Mouse (Mus musculus) embryonic stem cell, embryonic (primary cell): ENCODE results near the gene Drc7.

Experiments
- CTCF ChIA-PET, 4 experiments: fragments of 300-600 bp in 2 of 4; fragments of 350-600 bp in 2 of 4; sonication (Branson Sonifier 250); formaldehyde crosslinking; loops; one replicate each; lab custom pipeline; 2022; ENCODE audit warnings: inconsistent platforms in 2 of 4; lab: Charles Lee
- POLR2A ChIA-PET, 4 experiments: fragments of 300-600 bp in 2 of 4; fragments of 350-600 bp in 2 of 4; sonication (Branson Sonifier 250); formaldehyde crosslinking; loops; one replicate each; lab custom pipeline; 2022; ENCODE audit warnings: antibody characterized with exemption in 4 of 4, inconsistent platforms in 1 of 4; lab: Charles Lee

Gene Drc7

DNA sequence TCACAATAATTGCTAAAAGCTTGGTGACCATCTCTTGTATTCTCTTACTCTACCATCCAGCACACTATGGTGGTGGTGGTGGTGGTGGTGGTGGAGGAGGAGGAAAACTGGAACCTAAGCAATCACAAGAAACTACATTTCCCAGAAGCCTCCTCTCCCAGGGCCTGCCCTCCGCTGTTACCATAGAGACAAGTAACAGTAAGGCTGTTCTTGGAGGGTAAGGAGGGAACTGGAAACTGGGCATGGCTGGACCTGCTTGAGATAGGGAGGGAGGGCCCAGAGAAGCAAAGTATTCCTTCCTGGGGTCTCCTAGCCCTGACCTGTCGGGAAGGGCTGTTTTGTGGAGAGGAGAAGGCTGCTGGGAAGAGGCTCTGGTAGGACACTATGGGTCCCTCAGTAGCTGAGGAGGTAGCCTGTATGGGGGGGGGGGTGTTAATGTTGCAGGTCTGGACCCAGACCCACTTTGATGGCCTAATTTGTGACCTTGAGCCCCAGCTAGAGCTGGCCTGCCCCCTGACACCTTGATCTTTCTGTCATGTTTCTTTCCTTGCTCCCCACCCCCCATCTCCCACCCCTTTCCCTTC, at the start of gene Drc7:
Drc7 (plus strand) TSS at position 177 of the 584 bp plus-strand sequence.
- CTCF ChIA-PET, result interaction anchor here in 3 of 4 experiments (0.6 to 1.0 kb wide), 4 partner anchors 13 to 563 kb away, joined by 3 to 11 read pairs (median 5); no protein-coding TSS in a partner anchor
- POLR2A ChIA-PET, result interaction anchor here in 2 of 4 experiments (0.6 to 1.7 kb wide), 3 partner anchors 28 to 109 kb away, joined by 3 read pairs; no protein-coding TSS in a partner anchor

DNA sequence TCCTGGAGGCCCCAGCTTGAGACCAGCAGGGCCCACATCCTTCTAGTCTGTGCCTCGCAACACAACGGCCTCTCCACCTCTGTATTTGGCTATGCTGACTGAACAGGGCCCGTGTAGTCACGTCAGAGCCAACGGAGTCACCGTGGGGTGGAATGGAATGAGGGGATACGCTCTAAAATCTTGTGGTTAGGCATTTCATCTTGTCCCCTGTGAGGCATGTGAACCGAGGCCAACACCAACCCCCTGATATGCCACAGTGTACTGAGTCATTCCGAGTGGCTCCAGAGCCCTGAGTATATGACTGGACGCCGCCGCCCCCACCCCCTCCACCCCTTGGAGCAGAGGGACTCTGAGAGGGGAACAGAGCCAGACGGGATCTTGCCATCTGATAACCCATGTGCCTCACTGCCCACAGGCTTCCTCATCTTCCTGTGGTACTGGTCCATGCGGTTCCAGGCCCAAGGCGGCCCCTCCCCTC, 42.4 kb upstream of the Drc7 start:
- CTCF ChIA-PET, result interaction anchor here in 3 of 4 experiments (1.0 to 2.0 kb wide), 4 partner anchors 11 to 62 kb away, joined by 3 to 5 read pairs (median 4); no protein-coding TSS in a partner anchor

DNA sequence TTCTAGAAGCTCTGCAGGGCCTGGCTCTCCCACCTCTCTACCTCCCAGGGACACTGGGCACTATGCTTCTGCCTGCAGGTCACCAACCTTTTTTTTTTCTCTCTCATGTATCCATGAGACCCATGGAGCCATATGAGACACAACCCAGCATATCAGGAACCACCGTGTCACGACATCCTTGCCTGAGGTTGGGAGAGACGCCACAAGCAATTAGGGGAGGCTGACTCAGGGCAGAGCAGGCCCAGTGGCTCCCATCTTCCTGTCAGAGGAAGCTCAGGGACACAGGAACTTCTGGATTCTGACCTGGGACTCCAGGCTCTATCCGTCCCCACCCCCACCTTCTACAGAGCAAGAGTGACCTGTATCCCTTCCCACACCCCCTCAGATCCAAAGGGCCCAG, 39.0 kb upstream of the Drc7 start:
- POLR2A ChIA-PET, result interaction anchor here in 1 of 4 experiments (1.2 kb wide), 1 partner anchor 15 kb away, joined by 3 read pairs; no protein-coding TSS in a partner anchor
- CTCF ChIA-PET, result interaction anchor here in 1 of 4 experiments (0.6 to 1.2 kb wide), 3 partner anchors 9 to 329 kb away, joined by 4 read pairs; no protein-coding TSS in a partner anchor

More for the DNA sequence above, 42.4 kb upstream of the Drc7 start:
- POLR2A ChIA-PET, result interaction anchor here in 1 of 4 experiments (1.2 kb wide), 1 partner anchor 22 kb away, joined by 3 read pairs; no protein-coding TSS in a partner anchor

DNA sequence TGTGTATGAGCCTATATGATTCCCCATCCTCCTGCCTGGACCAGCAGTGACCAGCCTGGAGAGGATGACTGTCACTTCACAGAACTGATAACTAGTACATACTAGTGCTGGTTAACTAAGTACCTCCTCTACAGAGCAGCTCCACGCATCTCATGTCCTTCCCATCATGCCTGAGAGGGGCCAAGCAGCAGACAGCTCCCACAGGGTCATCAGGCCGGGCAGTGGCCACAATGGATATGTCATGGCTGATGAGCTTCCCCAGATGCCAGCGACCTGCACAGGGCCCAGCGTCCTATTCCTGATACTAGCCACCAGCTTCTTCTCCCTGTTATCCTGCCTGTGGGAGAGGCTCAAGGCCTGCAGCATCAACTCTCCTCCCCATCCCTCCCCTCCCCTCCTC, 38.2 kb upstream of the Drc7 start:
- CTCF ChIA-PET, result interaction anchor here in 1 of 4 experiments (0.6 to 1.2 kb wide), 4 partner anchors 9 to 330 kb away, joined by 3 to 4 read pairs (median 4); no protein-coding TSS in a partner anchor

DNA sequence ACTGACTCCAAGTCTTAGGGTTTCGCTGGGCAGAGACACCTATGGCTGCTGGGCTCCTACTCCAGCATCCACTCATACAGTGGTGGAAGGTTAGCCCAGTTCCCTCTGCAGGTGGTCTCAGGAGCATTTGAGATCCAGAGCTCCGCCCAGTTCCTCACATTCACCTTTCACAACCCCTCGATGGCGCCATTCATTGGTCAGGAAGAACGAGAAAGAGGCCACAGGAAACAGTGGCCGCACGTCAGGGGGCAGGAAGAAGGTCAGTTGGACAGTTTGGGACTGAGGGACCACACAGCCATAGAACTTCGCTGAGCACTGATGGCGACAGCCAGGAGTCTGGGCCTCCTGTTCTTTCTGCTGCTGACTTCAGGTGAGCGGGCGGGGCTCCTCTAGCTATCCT, 37.5 kb upstream of the Drc7 start, which contains the start of gene Adgrg3:
Adgrg3 (plus strand) TSS at position 242 of the 400 bp plus-strand sequence.
- ChIA-PET POLR2A (no interaction called here), CTCF (interaction anchor here in 1 of 4 experiments (0.6 kb wide), 1 partner anchor 43 kb away, joined by 4 read pairs; the partner anchor contains the start of gene Adgrg1)

More for the DNA sequence above, 38.2 kb upstream of the Drc7 start:
- POLR2A ChIA-PET, result interaction anchor here in 1 of 4 experiments (1.2 kb wide), 1 partner anchor 16 kb away, joined by 3 read pairs; no protein-coding TSS in a partner anchor

DNA sequence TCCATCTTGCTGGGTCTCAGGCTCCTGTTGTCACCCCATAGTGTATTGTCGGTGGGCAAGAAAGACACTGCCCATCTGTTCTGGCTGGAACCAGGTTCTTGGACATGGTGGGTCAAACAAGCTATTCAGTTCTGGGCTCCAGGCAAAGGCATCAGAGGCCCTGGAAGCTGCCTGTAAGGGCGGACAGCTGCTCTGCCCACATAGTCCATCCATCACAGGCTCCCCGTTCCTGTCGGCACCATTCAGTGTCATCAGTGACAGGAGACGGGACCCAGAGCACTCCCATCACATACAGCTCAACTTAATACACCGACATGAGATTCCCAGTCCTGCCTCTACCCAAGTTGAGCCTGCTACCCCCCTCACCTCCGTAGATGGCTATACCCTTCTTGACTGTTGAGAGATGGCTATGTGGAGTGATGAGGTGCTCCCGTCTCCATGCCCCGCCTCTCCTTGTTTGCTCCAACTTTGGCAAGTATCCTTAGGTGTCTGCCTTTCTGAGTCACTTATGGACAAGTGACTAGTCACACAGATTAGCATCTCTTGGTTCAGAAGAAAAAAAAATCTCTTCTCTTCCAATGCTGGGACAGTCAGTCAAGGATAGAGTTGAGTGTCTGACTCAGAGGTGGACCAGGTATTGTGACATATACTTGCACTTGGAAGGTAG, 36.8 kb upstream of the Drc7 start:
- POLR2A ChIA-PET, result no interaction called here
- CTCF ChIA-PET, result no interaction called here

DNA sequence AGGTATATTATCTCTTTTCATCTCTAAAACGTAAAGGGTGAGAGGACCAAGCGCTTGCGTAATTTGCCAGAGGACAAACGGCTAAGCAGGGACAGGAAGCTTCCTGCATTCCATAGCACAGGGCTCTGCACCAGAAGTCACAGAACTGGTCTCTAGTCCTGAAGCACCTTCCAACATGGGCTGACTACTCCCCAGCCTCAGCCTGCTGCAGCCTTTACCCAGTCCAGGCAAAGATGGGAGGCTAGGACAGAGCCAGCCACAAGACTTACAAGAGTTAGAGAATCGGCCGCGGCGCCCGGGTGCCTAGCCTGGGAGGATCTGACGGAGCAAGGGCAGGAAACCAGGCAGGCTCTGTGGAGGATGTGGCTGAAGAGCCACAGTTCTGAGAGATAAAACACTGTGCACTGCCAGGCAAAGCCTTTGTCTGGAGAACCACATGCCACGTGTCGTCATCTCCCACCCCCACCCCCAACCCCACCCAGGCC, 34.6 kb upstream of the Drc7 start:
- POLR2A ChIA-PET, result interaction anchor here in 3 of 4 experiments (0.6 to 0.7 kb wide), 5 partner anchors 33 to 341 kb away, joined by 3 to 7 read pairs (median 4); no protein-coding TSS in a partner anchor
- CTCF ChIA-PET, result interaction anchor here in 3 of 4 experiments (0.5 to 0.9 kb wide), 4 partner anchors 15 to 674 kb away, joined by 3 to 4 read pairs (median 4); no protein-coding TSS in a partner anchor

DNA sequence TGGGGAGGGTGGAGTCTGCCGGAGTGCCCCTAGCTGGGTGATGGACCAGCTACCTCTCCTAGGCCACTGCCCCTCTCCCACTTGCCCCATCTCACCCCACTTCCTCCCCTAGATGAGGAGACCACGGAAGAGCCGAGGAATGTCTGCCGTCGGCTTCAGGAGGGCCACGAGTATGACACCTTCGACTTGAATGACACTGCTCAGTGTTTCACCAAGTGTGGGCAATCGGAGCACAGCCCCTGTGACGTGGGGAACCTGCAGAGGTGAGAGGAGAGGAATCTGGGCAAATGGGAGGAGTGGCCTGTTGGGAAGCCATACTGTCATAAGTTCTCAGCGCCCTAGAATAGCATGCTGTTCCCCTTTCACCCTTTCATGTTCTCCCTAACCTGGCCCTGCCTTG, 34.1 kb upstream of the Drc7 start:
- POLR2A ChIA-PET, result interaction anchor here in 3 of 4 experiments (0.6 to 0.7 kb wide), 5 partner anchors 17 to 341 kb away, joined by 3 to 7 read pairs (median 4); no protein-coding TSS in a partner anchor
- CTCF ChIA-PET, result interaction anchor here in 3 of 4 experiments (0.5 to 0.7 kb wide), 3 partner anchors 16 to 674 kb away, joined by 3 to 4 read pairs (median 3); no protein-coding TSS in a partner anchor

DNA sequence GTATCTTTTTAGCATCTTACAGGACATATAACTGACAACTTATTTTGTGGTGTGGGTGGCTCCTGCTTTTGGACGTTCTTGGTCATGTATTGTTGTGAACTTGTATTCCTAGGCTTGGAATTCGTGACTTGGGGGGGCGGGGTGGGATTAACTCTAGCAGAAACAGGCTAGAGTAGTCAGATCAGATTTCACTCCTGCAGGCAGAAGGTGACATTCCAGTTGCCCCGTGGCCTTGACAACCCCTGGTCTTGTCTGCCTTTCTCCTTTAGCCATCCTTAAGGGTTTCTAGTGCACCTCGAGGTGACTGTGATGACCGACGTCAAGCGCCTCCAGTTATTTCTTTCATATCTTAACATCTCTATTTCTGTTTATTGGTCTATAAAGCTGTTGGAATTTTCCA, 31.7 kb upstream of the Drc7 start:
- ChIA-PET POLR2A (interaction anchor here in 1 of 4 experiments (0.5 kb wide), 1 partner anchor 101 kb away, joined by 3 read pairs; no protein-coding TSS in a partner anchor), CTCF (interaction anchor here in 1 of 4 experiments (0.7 kb wide), 1 partner anchor 152 kb away, joined by 7 read pairs; no protein-coding TSS in a partner anchor)

DNA sequence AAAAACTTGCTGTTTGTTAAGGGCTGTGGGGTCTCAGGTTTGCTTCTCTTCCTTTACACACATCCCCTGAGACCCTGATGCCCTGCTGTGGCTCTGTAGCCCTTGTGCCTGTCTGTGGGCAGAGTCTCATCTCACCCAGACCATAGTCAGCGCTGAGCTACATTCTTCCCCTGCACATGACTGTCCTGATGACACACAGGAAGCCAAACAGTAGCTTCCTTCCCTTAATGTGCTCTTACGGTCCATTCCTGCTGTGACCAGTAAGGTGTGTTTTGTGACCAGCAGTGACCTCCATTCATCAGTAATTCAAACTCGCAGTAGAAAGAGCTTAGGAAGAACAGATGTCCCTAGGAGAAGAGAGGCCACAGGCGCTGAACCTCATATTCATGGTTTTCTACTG, 30.5 kb upstream of the Drc7 start:
- ChIA-PET POLR2A (no interaction called here), CTCF (interaction anchor here (0.6 to 2.3 kb wide), 6 partner anchors 18 to 211 kb away, joined by 3 to 10 read pairs (median 6); partner anchors contain the start of gene Adgrg5 (in 1 of the 4))

DNA sequence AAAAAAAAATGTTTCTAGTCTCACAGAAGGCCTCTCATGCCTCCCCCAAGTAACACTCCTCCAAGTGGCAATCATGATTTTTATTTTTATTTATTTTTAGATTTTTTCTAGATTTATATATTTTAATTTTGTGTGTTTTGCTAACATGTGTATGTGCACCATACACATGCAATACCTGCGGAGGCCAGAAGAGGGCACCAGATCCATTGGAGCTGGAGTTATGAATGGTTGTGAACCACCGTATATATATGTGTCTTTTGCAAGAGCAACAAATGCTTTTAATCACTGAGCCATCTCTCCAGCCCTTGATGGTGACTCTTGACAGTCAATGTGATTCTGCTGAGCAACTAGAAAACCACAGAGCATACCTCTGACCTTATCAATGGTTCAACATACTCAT, 29.5 kb upstream of the Drc7 start:
- ChIA-PET CTCF (interaction anchor here (0.6 to 2.3 kb wide), 22 partner anchors 9 to 272 kb away, joined by 3 to 10 read pairs (median 4); no protein-coding TSS in a partner anchor), POLR2A (no interaction called here)

DNA sequence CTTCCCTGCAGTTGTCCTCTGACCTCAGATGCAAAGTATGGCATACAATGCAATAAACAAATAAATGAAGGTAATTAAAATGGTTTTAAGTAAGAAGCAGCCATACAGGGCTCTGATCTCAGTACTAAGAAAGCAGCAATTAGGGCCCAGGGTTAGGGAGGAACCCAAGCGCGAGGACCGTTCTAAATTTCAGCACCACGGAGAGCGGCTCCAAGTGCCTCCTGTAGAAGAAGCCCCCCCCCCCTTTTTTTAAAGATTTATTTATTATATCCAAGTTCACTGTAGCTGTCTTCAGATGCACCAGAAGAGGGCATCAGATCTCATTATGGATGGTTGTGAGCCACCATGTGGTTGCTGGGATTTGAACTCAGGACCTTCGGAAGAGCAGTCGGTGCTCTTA, 26.5 kb upstream of the Drc7 start:
- CTCF ChIA-PET, result interaction anchor here in 1 of 4 experiments (0.5 kb wide), 1 partner anchor 157 kb away, joined by 4 read pairs; no protein-coding TSS in a partner anchor
- POLR2A ChIA-PET, result interaction anchor here in 1 of 4 experiments (0.7 kb wide), 1 partner anchor 323 kb away, joined by 3 read pairs; no protein-coding TSS in a partner anchor

DNA sequence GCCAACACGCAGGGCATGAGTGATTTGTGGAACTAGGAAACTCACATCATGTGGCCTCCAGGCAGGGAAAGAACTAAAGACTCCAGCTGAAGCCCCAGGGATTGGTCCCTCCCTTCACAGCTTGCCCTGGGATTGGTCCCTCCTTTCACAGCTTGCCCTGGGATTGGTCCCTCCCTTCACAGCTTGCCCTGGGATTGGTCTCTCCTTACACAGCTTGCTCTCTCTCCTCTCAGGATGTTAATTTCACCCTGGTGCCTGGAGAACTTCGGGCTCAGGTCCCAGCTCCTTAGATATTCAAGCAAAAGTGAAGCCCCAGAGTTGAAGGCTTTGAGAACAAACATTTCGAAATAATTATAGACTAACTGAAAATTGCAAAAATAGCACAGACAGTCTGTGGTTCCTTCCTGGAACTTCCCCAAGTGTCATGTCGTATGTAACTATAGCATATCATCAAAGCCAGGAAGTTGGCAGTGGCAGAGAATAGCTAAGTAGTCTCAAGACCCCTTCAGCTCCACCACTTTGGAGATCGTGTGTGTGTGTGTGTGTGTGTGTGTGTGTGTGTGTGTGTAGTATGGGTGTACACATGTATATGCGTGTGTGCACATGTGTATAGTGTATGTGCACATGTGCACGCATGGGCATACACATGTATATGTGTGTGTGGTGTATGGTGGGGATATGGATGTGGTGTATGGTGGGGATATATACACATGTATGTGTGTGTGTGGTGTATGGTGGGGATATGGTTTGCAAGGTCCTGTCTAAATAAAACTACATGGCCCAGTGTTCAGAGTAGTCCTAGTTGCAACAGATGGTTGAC, 17.6 kb upstream of the Drc7 start:
- ChIA-PET CTCF (interaction anchor here in 2 of 4 experiments (0.6 to 1.5 kb wide), 2 partner anchors 57 to 199 kb away, joined by 3 read pairs; no protein-coding TSS in a partner anchor), POLR2A (interaction anchor here in 1 of 4 experiments (0.9 kb wide), 1 partner anchor 16 kb away, joined by 3 read pairs; no protein-coding TSS in a partner anchor)

DNA sequence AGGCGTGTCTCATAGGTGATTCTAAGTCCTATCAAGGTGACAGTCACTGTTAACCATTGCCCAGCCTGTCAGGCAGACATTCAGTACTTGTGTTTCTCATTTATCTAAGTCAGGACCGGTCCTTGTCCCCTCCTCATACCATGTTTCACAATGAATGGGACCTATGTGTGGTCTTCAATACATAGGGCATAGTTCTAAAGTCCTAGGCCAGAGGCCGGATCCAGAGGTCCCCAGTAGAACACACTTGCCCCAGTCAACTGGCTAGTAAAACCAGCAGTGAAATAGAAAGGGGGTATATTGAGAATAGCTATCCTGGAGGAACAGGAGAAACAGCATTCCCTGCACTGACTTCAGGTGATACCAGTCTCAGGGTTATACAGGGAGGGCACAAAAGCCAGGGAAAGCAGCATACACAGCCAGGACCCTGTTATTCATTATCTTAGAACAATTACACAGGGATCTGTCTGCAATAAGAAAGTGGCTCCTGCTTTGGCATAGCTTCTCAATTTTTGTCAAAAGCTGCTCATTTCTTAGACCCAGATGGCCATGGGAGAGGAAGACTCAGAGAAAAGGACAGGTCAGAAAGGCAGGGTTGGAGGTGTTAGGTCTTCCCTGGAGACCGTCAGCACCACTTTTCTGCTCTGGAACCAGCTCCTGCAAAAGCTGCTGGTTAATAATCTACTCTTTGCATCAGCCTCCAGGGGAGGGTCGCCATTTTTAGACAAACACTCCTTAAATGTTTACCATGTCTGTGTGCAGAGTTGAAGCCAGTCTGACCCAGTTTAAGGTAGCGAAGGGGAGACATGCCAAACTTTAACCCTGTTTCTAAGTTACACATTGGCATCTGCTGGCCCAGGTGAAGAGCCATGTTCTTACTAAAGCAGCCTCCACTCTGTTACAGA, 12.8 kb upstream of the Drc7 start:
- CTCF ChIA-PET, result interaction anchor here in 2 of 4 experiments (0.5 to 0.6 kb wide), 3 partner anchors 16 to 81 kb away, joined by 3 to 5 read pairs (median 3); no protein-coding TSS in a partner anchor
- POLR2A ChIA-PET, result no interaction called here

DNA sequence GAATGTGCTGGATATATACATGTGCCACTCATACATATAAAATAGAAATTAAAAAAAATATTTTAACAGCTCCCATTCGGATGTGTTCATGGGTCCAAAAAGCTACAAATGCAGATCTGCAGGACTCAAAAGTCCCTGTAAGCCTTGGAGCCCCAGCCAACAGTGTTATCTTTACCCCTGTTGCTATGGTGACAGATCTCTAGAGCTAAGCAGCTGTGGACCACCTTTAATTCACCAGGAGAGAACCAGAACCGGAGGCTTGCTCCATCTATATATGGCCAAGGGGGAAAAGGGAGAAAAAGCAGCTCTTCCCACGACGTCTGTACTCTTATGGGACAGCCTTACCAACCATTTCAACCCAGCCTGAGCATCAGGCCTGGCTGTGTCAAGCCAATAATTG, 10.1 kb upstream of the Drc7 start:
- ChIA-PET POLR2A (no interaction called here), CTCF (interaction anchor here in 2 of 4 experiments (0.9 to 1.2 kb wide), 2 partner anchors 23 to 43 kb away, joined by 3 read pairs; no protein-coding TSS in a partner anchor)

DNA sequence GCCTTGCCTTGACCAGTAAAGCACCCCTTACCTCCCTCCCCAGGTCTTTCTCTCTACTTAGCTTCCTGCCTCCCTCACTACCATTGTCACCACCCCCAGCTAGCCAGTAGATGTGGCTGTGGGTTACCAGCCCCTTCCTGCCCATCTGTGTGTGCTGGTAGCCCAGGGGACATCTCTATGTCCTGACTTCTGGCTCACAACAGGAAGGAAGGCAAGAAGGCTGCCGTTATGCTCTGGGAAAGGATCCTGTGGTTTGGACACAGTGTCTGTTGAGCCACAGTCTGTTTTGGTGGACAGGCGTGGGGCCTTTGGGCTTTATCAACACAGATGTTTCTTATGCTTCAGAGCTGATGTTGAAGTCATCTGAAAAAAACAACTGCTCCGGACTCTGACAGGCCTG, 7.9 kb upstream of the Drc7 start:
- CTCF ChIA-PET, result interaction anchor here in 1 of 4 experiments (0.9 to 1.0 kb wide), 2 partner anchors 22 to 92 kb away, joined by 3 read pairs; no protein-coding TSS in a partner anchor
- POLR2A ChIA-PET, result interaction anchor here in 1 of 4 experiments (0.6 kb wide), 1 partner anchor 125 kb away, joined by 4 read pairs; no protein-coding TSS in a partner anchor
